Mouse (Mus musculus) kidney, adult 2 months (tissue): Measurements from ENCODE around the gene Dhx40.

Experiments
- CTCF ChIP-seq: fragments of 200-500 bp; conservative IDR thresholded peaks from 2 replicates; pipeline ENCODE4 v1.5.1; 2011; ENCODE audit warnings: low read depth, mild to moderate bottlenecking, control low read depth, low read length, moderate library complexity, mixed read lengths; ENCODE audit not compliant: insufficient read depth, insufficient read length
- POLR2A ChIP-seq: fragments of 200-500 bp; IDR thresholded peaks from one replicate; pipeline ENCODE4 v1.6.1; 2011; ENCODE audit warnings: low read depth, low read length, control low read depth

DNA sequence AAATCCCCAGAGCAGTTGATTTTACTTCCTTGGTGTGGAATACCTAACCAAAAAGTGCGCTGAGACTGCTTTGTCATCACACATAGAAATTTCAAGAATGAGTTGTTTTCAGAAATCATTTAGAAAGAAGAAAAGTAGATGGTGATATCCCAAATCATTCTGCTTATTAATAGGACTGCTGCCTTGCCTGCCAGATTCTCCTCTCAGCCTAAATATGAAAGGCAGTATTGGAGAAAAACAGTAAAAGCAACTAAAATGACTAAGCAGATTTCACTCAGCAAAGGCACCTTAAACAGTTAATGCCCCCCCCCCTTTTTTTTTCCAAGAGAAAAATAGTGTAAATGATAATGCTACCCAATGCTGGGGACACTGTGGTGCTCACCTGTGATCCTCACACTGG is 48.3 kb downstream of the Dhx40 start:
- TF ChIP-seq CTCF (no peak), POLR2A (no peak)
